ENCODE assay signal across 22 mouse cellular contexts in genomic region chr13:46943294-46943693, GRCm38 (mm10).
"Had no signal": no experiment of that assay in that cellular context is flagged by ENCODE, and none has a peak within 500 bp of the region (broad histone marks: within the 10 kb centered on the region; RNA-seq: fewer than 3 reads in every experiment).

No protein-coding gene starts in this region.

- H3K36me3 ChIP-seq: limb, embryonic 12.5 days; liver, embryonic 12.5 days; liver, embryonic 15.5 days; lung, embryonic 15.5 days; midbrain, embryonic 12.5 days; midbrain, embryonic 15.5 days; neural tube, embryonic 12.5 days; neural tube, embryonic 15.5 days had no signal

- H3K27ac ChIP-seq: limb, embryonic 12.5 days; liver, embryonic 12.5 days; liver, embryonic 15.5 days; lung, embryonic 15.5 days; midbrain, embryonic 12.5 days; midbrain, embryonic 15.5 days; neural tube, embryonic 12.5 days; neural tube, embryonic 15.5 days; stomach, postnatal 0 days had no signal

- H3K4me2 ChIP-seq: limb, embryonic 12.5 days; liver, embryonic 12.5 days; liver, embryonic 15.5 days; lung, embryonic 15.5 days; midbrain, embryonic 12.5 days; midbrain, embryonic 15.5 days; neural tube, embryonic 12.5 days; neural tube, embryonic 15.5 days had no signal

- H3K27me3 ChIP-seq: limb, embryonic 12.5 days; liver, embryonic 12.5 days; liver, embryonic 15.5 days; lung, embryonic 15.5 days; megakaryocyte, embryonic 14.5 days; midbrain, embryonic 12.5 days; midbrain, embryonic 15.5 days; neural tube, embryonic 12.5 days; neural tube, embryonic 15.5 days had no signal

- H3K4me1 ChIP-seq: liver, embryonic 12.5 days; liver, embryonic 15.5 days; lung, embryonic 15.5 days; neural tube, embryonic 15.5 days had no signal

- H3K4me3 ChIP-seq: limb, embryonic 12.5 days; liver, embryonic 12.5 days; liver, embryonic 15.5 days; lung, embryonic 15.5 days; megakaryocyte, embryonic 14.5 days; midbrain, embryonic 12.5 days; midbrain, embryonic 15.5 days; neural tube, embryonic 12.5 days; neural tube, embryonic 15.5 days had no signal

- H3K9me3 ChIP-seq: limb, embryonic 12.5 days; liver, embryonic 12.5 days; liver, embryonic 15.5 days; lung, embryonic 15.5 days; midbrain, embryonic 12.5 days; midbrain, embryonic 15.5 days; neural tube, embryonic 12.5 days; neural tube, embryonic 15.5 days had no signal

- ATAC-seq: liver, embryonic 12.5 days; midbrain, embryonic 15.5 days had no signal

- DNase-seq: kidney, adult 18-20 months; kidney, adult 9 months; kidney, postnatal 14 days; kidney, postnatal 4 days; liver; lung, adult 18-20 months; lung, postnatal 10 days; lung, postnatal 36 days; right cerebral cortex, postnatal 4 days; thymus, adult 2 months; thymus, postnatal 14 days; thymus, postnatal 4 days had no signal

- H3K9ac ChIP-seq: limb, embryonic 12.5 days; liver, embryonic 12.5 days; liver, embryonic 15.5 days; lung, embryonic 15.5 days; midbrain, embryonic 12.5 days; midbrain, embryonic 15.5 days; neural tube, embryonic 12.5 days; neural tube, embryonic 15.5 days had no signal
